ENCODE assay signal across 21 mouse cellular contexts in the genomic region with DNA sequence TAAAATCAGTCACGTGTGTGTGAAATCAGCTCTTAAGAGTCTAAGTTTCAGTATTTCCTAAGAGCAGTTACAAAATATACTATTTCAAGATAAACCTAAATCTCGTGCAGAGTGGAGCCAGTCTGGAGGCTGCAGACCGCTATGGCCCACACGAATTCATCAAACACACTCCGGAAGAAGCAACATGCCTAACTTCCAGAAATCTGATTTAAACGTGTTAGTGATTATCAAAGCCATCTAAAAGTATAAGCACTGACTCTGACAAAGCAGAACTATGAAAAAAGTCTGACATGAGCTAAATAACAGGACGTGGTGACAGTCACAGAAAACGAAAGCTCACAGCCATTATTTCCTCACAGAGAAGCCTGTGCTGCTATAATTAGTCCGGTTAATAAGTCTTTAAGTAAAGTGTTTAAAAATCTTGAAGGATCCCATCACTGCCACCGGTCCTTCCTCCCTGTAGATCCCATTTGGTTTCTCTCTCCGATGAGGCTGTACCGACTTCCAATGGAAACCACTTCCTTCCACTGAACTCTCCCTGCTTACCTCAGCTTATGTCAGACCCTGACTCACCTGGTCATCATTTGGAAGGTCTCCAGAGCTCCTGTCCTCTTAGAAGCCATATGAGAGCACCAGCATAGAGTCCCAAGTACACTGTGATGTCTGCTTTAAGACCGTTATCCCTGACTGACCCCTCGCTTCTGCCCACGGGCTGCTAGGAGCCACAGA.
DNase-seq lines count a peak whose midpoint lies in the region; ATAC-seq and TF ChIP-seq lines count a peak whose summit lies in the region.
"Had no signal": no experiment of that assay in that cellular context is flagged by ENCODE, and none has a peak within 500 bp of the region (broad histone marks: within the 10 kb centered on the region; RNA-seq: fewer than 3 reads in every experiment).

No protein-coding gene starts in this region.

- H3K4me3 ChIP-seq in lung, postnatal 0 days (ENCODE audit: low read depth, low read length), result no peak overlapping the region
- H3K4me3 ChIP-seq in macrophage (ENCODE audit: inconsistent target), result peak overlapping the region; percentile 33
- H3K4me3 ChIP-seq: embryonic facial prominence, embryonic 10.5 days; erythroblast, embryonic 14.5 days; heart, embryonic 12.5 days; left cerebral cortex, adult 2 months; limb, embryonic 12.5 days; midbrain, embryonic 13.5 days; stomach, embryonic 15.5 days had no signal

- no peak overlapping the region for H3K9ac ChIP-seq in lung, postnatal 0 days (replicated peaks; ENCODE audit: low read depth)
- H3K9ac ChIP-seq: heart, embryonic 12.5 days; limb, embryonic 12.5 days; midbrain, embryonic 13.5 days; stomach, embryonic 15.5 days had no signal

- peak overlapping the region; percentile 25 for H3K4me2 ChIP-seq in lung, postnatal 0 days (replicated peaks; ENCODE audit: low read depth, low read length)
- H3K4me2 ChIP-seq: heart, embryonic 12.5 days; limb, embryonic 12.5 days; midbrain, embryonic 13.5 days; stomach, embryonic 15.5 days had no signal

- peak; percentile 76 for DNase-seq in lung, postnatal 0 days (ENCODE audit: low spot score)
- DNase-seq in lung, postnatal 25 days (ENCODE audit: low spot score), result no peak
- peak; percentile 60 for DNase-seq in splenic B cell, adult 2 months (ENCODE audit: low read depth, low spot score)
- DNase-seq in left cerebral cortex, postnatal 4 days, result no peak
- DNase-seq in cerebellum, postnatal 14 days, result no peak
- DNase-seq: adrenal gland, adult 8-10 months; cerebellum, postnatal 25 days; gastrocnemius, postnatal 10 days; heart, postnatal 4 days; lung, adult 2 months; thymus, postnatal 14 days had no signal

- peak; percentile 48; the same call in 1 of the 2 replicates for ATAC-seq in lung, postnatal 0 days
- peak; percentile 68 for ATAC-seq in activated CD4-positive, CD25-positive, alpha-beta regulatory T cell, adult 4 months
- ATAC-seq: forebrain, embryonic 16.5 days; midbrain, embryonic 13.5 days had no signal

- H3K27me3 ChIP-seq in lung, postnatal 0 days (replicated peaks; ENCODE audit: insufficient read depth, low read length), result no peaks in the 10 kb centered on the region
- H3K27me3 ChIP-seq in splenic B cell, adult 2 months (ENCODE audit: control insufficient read depth, insufficient read depth, low read length, poor library complexity, severe bottlenecking), result no peaks in the 10 kb centered on the region
- H3K27me3 ChIP-seq: stomach, embryonic 15.5 days had no signal

- no peak overlapping the region for H3K27ac ChIP-seq in lung, postnatal 0 days (ENCODE audit: low read length)
- peak overlapping the region; percentile 79 for H3K27ac ChIP-seq in macrophage
- H3K27ac ChIP-seq: embryonic facial prominence, embryonic 10.5 days; limb, embryonic 12.5 days; midbrain, embryonic 13.5 days; stomach, embryonic 15.5 days had no signal

- intact Hi-C loops in left cerebral cortex, postnatal 4 days (cut with DNase I), result loop anchor here (10.0 kb wide), 1 partner anchor 185 kb away; a partner anchor contains a TSS

- TF ChIP-seq CTCF in lung, postnatal 0 days (IDR thresholded peaks at IDR 0.05), result no peak

- H3K9me3 ChIP-seq in lung, postnatal 0 days (ENCODE audit: low read length), result no peaks in the 10 kb centered on the region
- H3K9me3 ChIP-seq: embryonic facial prominence, embryonic 10.5 days; heart, embryonic 12.5 days; limb, embryonic 12.5 days; midbrain, embryonic 13.5 days; stomach, embryonic 15.5 days had no signal

- TF ChIP-seq EP300 in lung, postnatal 0 days (IDR thresholded peaks at IDR 0.05), result no peak

- H3K36me3 ChIP-seq in lung, postnatal 0 days (ENCODE audit: insufficient read depth, low read length), result no peaks in the 10 kb centered on the region
- H3K36me3 ChIP-seq in macrophage (ENCODE audit: inconsistent target), result no peaks in the 10 kb centered on the region
- H3K36me3 ChIP-seq in splenic B cell, adult 2 months (ENCODE audit: control insufficient read depth, insufficient read depth, low read length, poor library complexity, severe bottlenecking), result peaks cover 2% of the 10 kb centered on the region; the same call in 1 of the 2 replicates
- H3K36me3 ChIP-seq: embryonic facial prominence, embryonic 10.5 days; heart, embryonic 12.5 days; limb, embryonic 12.5 days; midbrain, embryonic 13.5 days; stomach, embryonic 15.5 days had no signal

- no peaks in the 10 kb centered on the region for H3K4me1 ChIP-seq in lung, postnatal 0 days (ENCODE audit: insufficient read depth, low read depth, low read length)
- H3K4me1 ChIP-seq: embryonic facial prominence, embryonic 10.5 days; heart, embryonic 12.5 days; limb, embryonic 12.5 days; midbrain, embryonic 13.5 days; stomach, embryonic 15.5 days had no signal

- peaks cover 92% of the 10 kb centered on the region for H3K79me2 ChIP-seq in macrophage (ENCODE audit: inconsistent target)

- WGBS in lung, postnatal 0 days, result 49% methylated on average over 15 of the region's 15 CpGs
- WGBS in macrophage (ENCODE audit: missing documents), result 8% methylated on average over 15 of the region's 15 CpGs

Comparison
In these comparisons a context has a peak if more than half of its experiments do, and no peak if none do; other contexts are left out.
1. DNase-seq: peak in lung, postnatal 0 days (single experiment) and splenic B cell, adult 2 months (single experiment); none in lung, postnatal 25 days (single experiment), left cerebral cortex, postnatal 4 days (single experiment) and cerebellum, postnatal 14 days (0 of 2).